Mouse (Mus musculus) stomach, postnatal 0 days (tissue): ENCODE results near the gene Ddit4. TPM values are rescaled to one million over a fixed set of nuclear protein-coding genes. Genes with fewer than 3 reads are reported as not detected.

Experiments
- ATAC-seq: fragments of 200-750 bp; cut with Nextera tagmentation; 2 replicates; pipeline ENCODE4 v1.8.0; 2017; ENCODE audit not compliant: low FRiP score, low TSS enrichment
- DNase-seq: peaks from one replicate; pipeline ENCODE4 v3.0.0-alpha.2; 2016; ENCODE audit warnings: low spot score
- H3K27ac ChIP-seq: fragments of 300-500 bp; sonication (generic); replicated peaks from 2 replicates; pipeline ENCODE4 v1.5.1; 2014; ENCODE audit warnings: mild to moderate bottlenecking, control low read depth
- H3K27me3 ChIP-seq: fragments of 300-500 bp; sonication (generic); 2 replicates; pipeline ENCODE4 v1.6.1; 2014; ENCODE audit warnings: low read length; ENCODE audit not compliant: control insufficient read depth, insufficient read depth
- H3K36me3 ChIP-seq: fragments of 300-500 bp; sonication (generic); 2 replicates; pipeline ENCODE4 v1.6.1; 2014; ENCODE audit warnings: low read length, mixed read lengths; ENCODE audit not compliant: control insufficient read depth, insufficient read depth
- H3K4me1 ChIP-seq: fragments of 300-500 bp; sonication (generic); replicated peaks from 2 replicates; pipeline ENCODE4 v1.6.1; 2014; ENCODE audit warnings: antibody characterized with exemption; ENCODE audit not compliant: control insufficient read depth, insufficient read depth
- H3K4me2 ChIP-seq: fragments of 300-500 bp; sonication (generic); replicated peaks from 2 replicates; pipeline ENCODE4 v1.6.1; 2014; ENCODE audit warnings: low read depth, mild to moderate bottlenecking, control low read depth, moderate library complexity
- H3K4me3 ChIP-seq: fragments of 300-500 bp; sonication (generic); 2 replicates; pipeline ENCODE4 v1.5.1; 2014; ENCODE audit warnings: low read depth, low read length, control low read depth
- H3K9ac ChIP-seq: fragments of 300-500 bp; sonication (generic); 2 replicates; pipeline ENCODE4 v1.6.1; 2014; ENCODE audit warnings: mild to moderate bottlenecking, low read length, control low read depth, mixed read lengths
- H3K9me3 ChIP-seq: fragments of 300-500 bp; sonication (generic); 2 replicates; pipeline ENCODE4 v1.6.1; 2016; ENCODE audit warnings: low read length; ENCODE audit not compliant: control insufficient read depth
- CTCF ChIP-seq: IDR thresholded peaks from 2 replicates; pipeline ENCODE4 v1.5.1; 2016; ENCODE audit warnings: antibody characterized with exemption, low read depth, mild to moderate bottlenecking, moderate library complexity
- EP300 ChIP-seq: optimal IDR thresholded peaks from 2 replicates; pipeline ENCODE3; 2016; ENCODE audit warnings: antibody characterized with exemption
- WGBS: fragments of 180-500 bp; shearing (Covaris S2); extraction: QIAGEN DNeasy Blood & Tissue Kit; methylation state at CpG from one replicate; pipeline ENCODE4 v1.1.7; 2014; 5-methylcytosine and 5-hydroxymethylcytosine counted together
- polyA plus RNA-seq: library from polyadenylated mRNA; unstranded; fragments of >200 nt; fragmentation: Nextera tagmentation; extraction: Ambion mirVana; gene quantifications from 2 replicates; pipeline ENCODE4 v1.2.1, GENCODE M21; 2015

Ddit4 gene
- polyA plus RNA-seq, 1 experiment from 2014 or later = 17.3 TPM

GRCm38 (mm10) chr10:59916159-59916558 is 35.5 kb downstream of the Ddit4 start:
- H3K4me2 ChIP-seq = peak overlapping the region; percentile 58
- peak overlapping the region; percentile 91 for H3K27ac ChIP-seq
- no peaks in the 10 kb centered on the region for H3K9me3 ChIP-seq
- peak; percentile 47 for TF ChIP-seq CTCF
- TF ChIP-seq EP300 = no peak
- peak overlapping the region; percentile 48 for H3K9ac ChIP-seq
- peak; percentile 81 for DNase-seq
- 4% methylated on average over 4 of the region's 4 CpGs for WGBS
- H3K4me3 ChIP-seq = peak overlapping the region; percentile 17
- peaks cover 8% of the 10 kb centered on the region for H3K4me1 ChIP-seq
- peak; percentile 24; the same call in 1 of the 2 replicates for ATAC-seq
- no peaks in the 10 kb centered on the region for H3K36me3 ChIP-seq
- no peaks in the 10 kb centered on the region for H3K27me3 ChIP-seq

- no peaks in the 10 kb centered on the region for H3K9me3 ChIP-seq
- no peak for DNase-seq
- H3K4me2 ChIP-seq = no peak overlapping the region
- H3K27me3 ChIP-seq = no peaks in the 10 kb centered on the region
- 76% methylated on average over 8 of the region's 8 CpGs for WGBS
- ATAC-seq = no peak
- H3K9ac ChIP-seq = no peak overlapping the region
- peak overlapping the region; percentile 91 for H3K27ac ChIP-seq
- H3K4me3 ChIP-seq = no peak overlapping the region
- H3K36me3 ChIP-seq = no peaks in the 10 kb centered on the region
- H3K4me1 ChIP-seq = peaks cover 5% of the 10 kb centered on the region; the same call in 1 of the 2 replicates
- TF ChIP-seq CTCF (no peak), EP300 (no peak)
These were observed 36.3 kb downstream of the Ddit4 start for GRCm38 (mm10) chr10:59915196-59915962.

GRCm38 (mm10) chr10:59911561-59912198 is 40.0 kb downstream of the Ddit4 start:
- Histone ChIP-seq H3K4me1 (peaks cover 16% of the 10 kb centered on the region; the same call in 1 of the 2 replicates), H3K36me3 (no peaks in the 10 kb centered on the region), H3K27me3 (no peaks in the 10 kb centered on the region), H3K9ac (no peak overlapping the region), H3K27ac (peak overlapping the region; percentile 24), H3K9me3 (no peaks in the 10 kb centered on the region), H3K4me2 (no peak overlapping the region; the same call in 1 of the 2 replicates), H3K4me3 (no peak overlapping the region)
- 9% methylated on average over 25 of the region's 25 CpGs for WGBS
- no peak for TF ChIP-seq EP300
- no peak for TF ChIP-seq CTCF
- ATAC-seq (no peak), DNase-seq (peak; percentile 46)

- peaks cover 16% of the 10 kb centered on the region; the same call in 1 of the 2 replicates for H3K4me1 ChIP-seq
- no peak overlapping the region for H3K9ac ChIP-seq
- WGBS = 36% methylated on average over 6 of the region's 6 CpGs
- no peak overlapping the region for H3K4me3 ChIP-seq
- DNase-seq = peak; percentile 51
- TF ChIP-seq EP300 (no peak), CTCF (peak; percentile 5; the same call in 1 of the 2 replicates)
- ATAC-seq = no peak
- no peaks in the 10 kb centered on the region for H3K36me3 ChIP-seq
- H3K4me2 ChIP-seq = no peak overlapping the region; the same call in 1 of the 2 replicates
- no peaks in the 10 kb centered on the region for H3K9me3 ChIP-seq
- H3K27me3 ChIP-seq = no peaks in the 10 kb centered on the region
- no peak overlapping the region for H3K27ac ChIP-seq
These were observed 40.5 kb downstream of the Ddit4 start for GRCm38 (mm10) chr10:59911091-59911490.

GRCm38 (mm10) chr10:59909357-59909847 is 42.2 kb downstream of the Ddit4 start:
- ATAC-seq = peak; percentile 31; the same call in 1 of the 2 replicates
- Histone ChIP-seq H3K27ac (peak overlapping the region; percentile 84), H3K9ac (no peak overlapping the region), H3K4me2 (peak overlapping the region; percentile 2; the same call in 1 of the 2 replicates), H3K4me1 (peaks cover 16% of the 10 kb centered on the region; the same call in 1 of the 2 replicates), H3K9me3 (no peaks in the 10 kb centered on the region), H3K4me3 (no peak overlapping the region), H3K36me3 (no peaks in the 10 kb centered on the region), H3K27me3 (no peaks in the 10 kb centered on the region)
- no peak for TF ChIP-seq CTCF
- no peak for TF ChIP-seq EP300
- 4% methylated on average over 14 of the region's 14 CpGs for WGBS
- peak; percentile 59 for DNase-seq
